Mouse (Mus musculus) right cerebral cortex, postnatal 25 days (tissue): ENCODE measurements at regions not wholly inside any gene's neighbourhood (a gene's known extent, or its start where the extent isn't known, plus 50 kb on each side); places are given as distances from the start of the nearest gene placed in this dataset.
"Not testable (repeated sequence)": the region's sequence is repeated elsewhere in the genome, so short reads cannot be mapped to it uniquely, and the experiment has no call there.

ENCODE experiments used
- DNase-seq: peaks from one replicate; pipeline ENCODE4 v3.0.0; 2022

- no peak for DNase-seq
These were observed 69.6 kb upstream of the Acsl3 start for GRCm38 (mm10) chr1:78588036-78588435.

DNA sequence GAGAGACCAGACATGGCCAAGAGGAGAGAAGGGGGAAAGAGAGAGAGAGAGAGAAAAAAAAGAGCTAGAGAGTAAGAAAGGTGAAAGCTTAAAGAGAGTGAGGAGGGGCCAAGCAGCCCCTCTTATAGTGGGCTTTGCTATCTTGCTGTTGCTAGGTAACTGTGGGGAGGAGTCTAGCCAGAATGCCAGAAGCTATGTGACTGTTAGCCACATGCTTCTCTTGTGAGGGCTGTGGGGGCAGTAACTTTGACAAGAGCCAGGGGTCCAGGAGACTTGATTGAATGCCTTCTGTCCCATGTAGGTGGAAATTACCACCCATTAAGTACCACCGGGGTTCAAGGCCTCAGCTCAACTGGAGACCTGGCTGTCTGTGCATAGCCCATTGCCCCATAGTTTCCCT lies 69.0 kb upstream of the Acsl3 start:
- not testable (repeated sequence) for DNase-seq

DNA sequence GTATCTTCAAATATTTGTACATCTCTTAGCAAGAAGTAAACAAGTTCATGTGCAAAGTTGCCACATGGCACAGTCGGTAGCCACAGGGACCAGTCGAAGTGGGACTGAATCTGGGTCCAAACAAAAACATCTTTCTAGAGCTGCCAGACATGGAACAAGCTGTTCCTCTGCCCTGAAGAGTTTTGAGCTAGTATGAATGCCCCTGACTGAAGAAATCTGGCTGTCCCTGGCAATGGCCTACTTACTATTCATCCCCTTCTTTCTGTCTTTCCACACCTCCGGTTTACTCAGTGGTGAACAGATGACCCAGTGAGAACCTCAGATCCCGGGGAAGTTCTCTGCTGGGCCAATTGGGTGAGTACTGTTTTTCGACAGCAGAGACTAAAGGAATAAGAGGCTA lies 67.1 kb upstream of the Acsl3 start:
- no peak for DNase-seq

- DNase-seq, result peak; percentile 22
These were observed 63.5 kb upstream of the Acsl3 start for GRCm38 (mm10) chr1:78593927-78594641.

GRCm38 (mm10) chr1:78595521-78596139 lies 62.0 kb upstream of the Acsl3 start:
- no peak for DNase-seq

GRCm38 (mm10) chr1:78598561-78598960 lies 59.1 kb upstream of the Acsl3 start:
- DNase-seq, result no peak

- no peak for DNase-seq
These were observed 57.0 kb upstream of the Acsl3 start for GRCm38 (mm10) chr1:78600666-78601065.

DNA sequence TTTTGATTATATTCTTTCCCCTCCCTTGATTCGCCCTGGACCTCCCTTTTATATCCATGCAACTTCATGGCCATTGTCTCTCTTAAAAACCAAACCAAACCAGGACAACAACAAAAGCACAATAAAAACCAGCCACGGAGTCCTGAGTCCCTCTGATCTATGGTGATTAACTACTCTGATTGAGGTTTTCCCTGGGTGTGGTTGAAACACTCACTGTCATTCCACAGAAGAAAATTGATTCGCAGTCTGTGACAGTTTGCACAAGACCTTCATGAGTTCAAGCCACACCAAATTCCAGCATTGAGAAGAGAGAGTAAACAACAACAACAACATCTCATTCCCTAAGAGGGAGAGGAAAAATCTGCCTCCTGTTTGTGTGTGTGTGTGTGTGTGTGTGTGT lies 56.1 kb upstream of the Acsl3 start:
- no peak for DNase-seq

GRCm38 (mm10) chr1:78602039-78602438 lies 55.6 kb upstream of the Acsl3 start:
- DNase-seq, result no peak

DNA sequence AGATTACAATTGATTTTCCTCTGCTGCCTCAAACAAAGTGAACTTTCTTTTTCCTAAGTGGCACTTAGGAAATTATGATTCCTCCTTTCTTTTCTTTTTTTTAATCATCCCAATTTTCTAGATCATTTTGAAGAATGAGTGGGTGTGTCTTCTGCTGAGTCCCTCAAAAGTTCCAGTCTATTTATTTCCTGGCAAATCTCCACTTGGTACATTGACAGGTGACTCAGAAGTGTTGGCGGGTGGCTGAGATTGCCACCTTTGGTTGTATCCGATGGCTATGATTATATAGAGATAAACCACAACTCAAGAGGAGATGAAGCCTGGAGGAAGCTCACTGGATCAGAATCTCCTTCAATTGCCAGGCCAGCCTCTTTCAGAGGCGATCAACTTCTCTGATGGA lies 54.7 kb upstream of the Acsl3 start:
- DNase-seq, result no peak

- no peak for DNase-seq
These were observed 52.6 kb upstream of the Acsl3 start for GRCm38 (mm10) chr1:78604820-78605550.
